ENCODE assay signal across 10 mouse cellular contexts in the genomic region with DNA sequence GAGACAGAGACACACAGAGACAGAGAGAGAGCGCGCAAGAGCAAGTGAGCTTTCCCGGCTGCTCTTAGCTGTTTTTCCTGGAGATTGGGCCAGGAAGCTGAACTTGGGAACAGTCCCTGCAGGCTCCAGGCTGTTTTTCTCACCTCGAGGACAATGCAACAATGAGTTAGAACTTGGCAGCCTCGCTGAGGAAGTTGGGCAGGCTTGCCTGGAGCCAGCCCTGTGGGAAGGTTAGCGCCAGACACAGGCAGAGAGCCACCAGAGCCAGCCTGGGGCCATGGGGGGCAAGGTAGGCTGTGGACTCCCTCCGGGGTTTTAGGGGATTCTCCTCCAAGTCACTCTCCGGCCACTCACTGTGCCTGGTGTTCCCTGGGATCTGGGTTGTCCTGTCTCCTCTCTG.
A peak's percentile ranks its signal among the peaks of the same experiment; 100 is the strongest.
DNase-seq lines count a peak whose midpoint lies in the region; ATAC-seq and TF ChIP-seq lines count a peak whose summit lies in the region.
"Had no signal": no experiment of that assay in that cellular context is flagged by ENCODE, and none has a peak within 500 bp of the region (broad histone marks: within the 10 kb centered on the region; RNA-seq: fewer than 3 reads in every experiment).

No protein-coding gene starts in this region.

- DNase-seq in intestine, embryonic 14.5 days (ENCODE audit: low spot score): no peak
- DNase-seq in brain, embryonic 14.5 days (ENCODE audit: low read depth): peak; percentile 85
- peak; percentile 87 for DNase-seq in heart, adult 8-10 months (ENCODE audit: low spot score)
- DNase-seq in lung, embryonic 14.5 days: peak; percentile 73
- DNase-seq in retina, postnatal 1 day: no peak
- no peak for DNase-seq in embryo, embryonic 10 days (ENCODE audit: low spot score)
- DNase-seq: liver, embryonic 13.5 days had no signal

- ATAC-seq in intestine, embryonic 14.5 days (replicated peaks; ENCODE audit: low FRiP score, low TSS enrichment, low read depth): no peak
- no peak for ATAC-seq in intestine, postnatal 0 days
- no peak for ATAC-seq in kidney, embryonic 14.5 days (ENCODE audit: low FRiP score, low TSS enrichment)
- ATAC-seq in lung, embryonic 14.5 days (ENCODE audit: insufficient read depth): no peak; the same call in 1 of the 2 replicates

- H3K9ac ChIP-seq in intestine, embryonic 14.5 days (ENCODE audit: low read length): no peak overlapping the region
- H3K9ac ChIP-seq in intestine, postnatal 0 days (ENCODE audit: low read depth, low read length): no peak overlapping the region
- no peak overlapping the region for H3K9ac ChIP-seq in kidney, embryonic 14.5 days (ENCODE audit: low read depth, low read length)
- H3K9ac ChIP-seq in lung, embryonic 14.5 days: no peak overlapping the region
- H3K9ac ChIP-seq: embryonic facial prominence, embryonic 12.5 days; liver, embryonic 13.5 days had no signal

- H3K36me3 ChIP-seq in intestine, embryonic 14.5 days (ENCODE audit: control insufficient read depth, insufficient read depth, low read length): 0 out of 2 replicates have a peak, but pooled peaks cover 11% of the 10 kb centered on the region
- peaks cover 30% of the 10 kb centered on the region; the same call in 1 of the 2 replicates for H3K36me3 ChIP-seq in intestine, postnatal 0 days (ENCODE audit: control insufficient read depth, insufficient read depth)
- no peaks in the 10 kb centered on the region; the same call in 1 of the 2 replicates for H3K36me3 ChIP-seq in kidney, embryonic 14.5 days (ENCODE audit: control insufficient read depth, insufficient read depth, low read length)
- H3K36me3 ChIP-seq in lung, embryonic 14.5 days (ENCODE audit: insufficient read depth): peaks cover 11% of the 10 kb centered on the region; the same call in 1 of the 2 replicates

- 0 out of 2 replicates have a peak overlapping the region, but pooled peaks have one; percentile 38 for H3K27ac ChIP-seq in intestine, embryonic 14.5 days (ENCODE audit: low read depth)
- H3K27ac ChIP-seq in intestine, postnatal 0 days (ENCODE audit: low read depth, low read length): no peak overlapping the region
- H3K27ac ChIP-seq in kidney, embryonic 14.5 days (ENCODE audit: low read depth, low read length): peak overlapping the region; percentile 19; the same call in 1 of the 2 replicates
- H3K27ac ChIP-seq in lung, embryonic 14.5 days (ENCODE audit: low read depth): peak overlapping the region; percentile 58; the same call in 1 of the 2 replicates
- H3K27ac ChIP-seq: embryonic facial prominence, embryonic 12.5 days; liver, embryonic 13.5 days had no signal

- WGBS in intestine, embryonic 14.5 days: 75% methylated on average over 8 of the region's 8 CpGs
- 65% methylated on average over 8 of the region's 8 CpGs for WGBS in intestine, postnatal 0 days
- WGBS in kidney, embryonic 14.5 days: 76% methylated on average over 8 of the region's 8 CpGs
- 54% methylated on average over 8 of the region's 8 CpGs for whole genome bisulfite sequencing in lung, embryonic 14.5 days

- H3K4me2 ChIP-seq in intestine, embryonic 14.5 days (ENCODE audit: low read length): no peak overlapping the region
- H3K4me2 ChIP-seq in intestine, postnatal 0 days (replicated peaks; ENCODE audit: low read depth): no peak overlapping the region
- H3K4me2 ChIP-seq in kidney, embryonic 14.5 days (replicated peaks; ENCODE audit: low read depth, low read length): no peak overlapping the region
- no peak overlapping the region for H3K4me2 ChIP-seq in lung, embryonic 14.5 days
- H3K4me2 ChIP-seq: embryonic facial prominence, embryonic 12.5 days; liver, embryonic 13.5 days had no signal

- H3K27me3 ChIP-seq in intestine, embryonic 14.5 days (replicated peaks; ENCODE audit: control insufficient read depth, insufficient read depth, low read length): no peaks in the 10 kb centered on the region
- no peaks in the 10 kb centered on the region for H3K27me3 ChIP-seq in intestine, postnatal 0 days (replicated peaks; ENCODE audit: control insufficient read depth, insufficient read depth, low read length)
- H3K27me3 ChIP-seq in kidney, embryonic 14.5 days (ENCODE audit: control insufficient read depth, insufficient read depth, low read length): no peaks in the 10 kb centered on the region
- no peaks in the 10 kb centered on the region for H3K27me3 ChIP-seq in lung, embryonic 14.5 days (ENCODE audit: insufficient read depth, low read length)
- H3K27me3 ChIP-seq: embryonic facial prominence, embryonic 12.5 days; liver, embryonic 13.5 days had no signal

- no peaks in the 10 kb centered on the region for H3K4me1 ChIP-seq in intestine, embryonic 14.5 days (replicated peaks; ENCODE audit: control insufficient read depth, insufficient read depth, low read length)
- H3K4me1 ChIP-seq in intestine, postnatal 0 days (replicated peaks; ENCODE audit: control insufficient read depth, insufficient read depth, low read length): no peaks in the 10 kb centered on the region
- no peaks in the 10 kb centered on the region for H3K4me1 ChIP-seq in kidney, embryonic 14.5 days (ENCODE audit: control insufficient read depth, insufficient read depth, low read length)
- H3K4me1 ChIP-seq in lung, embryonic 14.5 days (ENCODE audit: insufficient read depth): no peaks in the 10 kb centered on the region

- H3K9me3 ChIP-seq in intestine, embryonic 14.5 days (ENCODE audit: control insufficient read depth, low read length): peaks cover 5% of the 10 kb centered on the region; the same call in 1 of the 2 replicates
- no peaks in the 10 kb centered on the region for H3K9me3 ChIP-seq in intestine, postnatal 0 days (ENCODE audit: control insufficient read depth)
- H3K9me3 ChIP-seq in kidney, embryonic 14.5 days (ENCODE audit: control insufficient read depth, low read length): no peaks in the 10 kb centered on the region
- 0 out of 2 replicates have a peak, but pooled peaks cover 4% of the 10 kb centered on the region for H3K9me3 ChIP-seq in lung, embryonic 14.5 days (ENCODE audit: low read depth, low read length)
- H3K9me3 ChIP-seq: embryonic facial prominence, embryonic 12.5 days; liver, embryonic 13.5 days had no signal

- no peak for TF ChIP-seq POLR2A in brain, embryonic 14.5 days (IDR thresholded peaks at IDR 0.05; ENCODE audit: borderline replicate concordance, extremely low read depth, insufficient read depth, insufficient read length, poor library complexity, severe bottlenecking)

- TF ChIP-seq CTCF in intestine, postnatal 0 days (IDR thresholded peaks at IDR 0.05; ENCODE audit: low read depth): no peak
- TF ChIP-seq CTCF in brain, embryonic 14.5 days (IDR thresholded peaks at IDR 0.05; ENCODE audit: borderline replicate concordance, extremely low read depth, insufficient read depth, insufficient read length): no peak
- TF ChIP-seq CTCF in lung, embryonic 14.5 days (IDR thresholded peaks at IDR 0.05; ENCODE audit: low read depth): no peak

- no peak overlapping the region for H3K4me3 ChIP-seq in intestine, embryonic 14.5 days (ENCODE audit: low read depth, low read length)
- H3K4me3 ChIP-seq in intestine, postnatal 0 days (ENCODE audit: low read depth, low read length): no peak overlapping the region
- no peak overlapping the region for H3K4me3 ChIP-seq in kidney, embryonic 14.5 days (ENCODE audit: low read length)
- H3K4me3 ChIP-seq in lung, embryonic 14.5 days (ENCODE audit: low read depth, low read length): no peak overlapping the region
- H3K4me3 ChIP-seq: embryonic facial prominence, embryonic 12.5 days; liver, embryonic 13.5 days had no signal

Comparison
In these comparisons a context has a peak if more than half of its experiments do, and no peak if none do; other contexts are left out.
1. DNase-seq: peak in brain, embryonic 14.5 days (single experiment), heart, adult 8-10 months (single experiment) and lung, embryonic 14.5 days (single experiment); none in intestine, embryonic 14.5 days (single experiment), retina, postnatal 1 day (single experiment) and embryo, embryonic 10 days (single experiment).